Mouse (Mus musculus) G1E (cell line): Measurements from ENCODE around the gene Pacsin1.

ENCODE experiments used
- CTCF ChIP-seq: IDR thresholded peaks from 2 replicates; pipeline ENCODE4 v1.5.1; 2012; ENCODE audit warnings: low read depth, low read length, inconsistent platforms, mixed read lengths
- GATA1 ChIP-seq: IDR thresholded peaks from 2 replicates; pipeline ENCODE4 v1.6.1; 2012; ENCODE audit warnings: borderline replicate concordance, low read length, inconsistent platforms, mixed read lengths
- GATA2 ChIP-seq: IDR thresholded peaks from 2 replicates; pipeline ENCODE4 v1.6.1; 2012; ENCODE audit warnings: low read depth, low read length, inconsistent platforms, borderline replicate concordance

GRCm38 (mm10) chr17:27644572-27644971 lies 10.7 kb upstream of the Pacsin1 start:
- TF ChIP-seq CTCF (no peak), GATA2 (no peak), GATA1 (no peak)
